ENCODE assay signal across 9 mouse cellular contexts in genomic region chr1:137901211-137901610, GRCm38 (mm10).
A peak's percentile ranks its signal among the peaks of the same experiment; 100 is the strongest.
DNase-seq lines count a peak whose midpoint lies in the region; ATAC-seq and TF ChIP-seq lines count a peak whose summit lies in the region.
"Had no signal": no experiment of that assay in that cellular context is flagged by ENCODE, and none has a peak within 500 bp of the region (broad histone marks: within the 10 kb centered on the region; RNA-seq: fewer than 3 reads in every experiment).

No protein-coding gene starts in this region.

- H3K9me3 ChIP-seq in forebrain, embryonic 11.5 days (ENCODE audit: control insufficient read depth, low read length): no peaks in the 10 kb centered on the region
- no peaks in the 10 kb centered on the region for H3K9me3 ChIP-seq in intestine, postnatal 0 days (ENCODE audit: control insufficient read depth)
- H3K9me3 ChIP-seq in neural tube, embryonic 12.5 days: no peaks in the 10 kb centered on the region

- peak overlapping the region; percentile 91 for H3K27ac ChIP-seq in layer of hippocampus, adult 2 months
- peak overlapping the region; percentile 96; the same call in 1 of the 2 replicates for H3K27ac ChIP-seq in forebrain, embryonic 11.5 days (ENCODE audit: low read depth, low read length)
- H3K27ac ChIP-seq in intestine, postnatal 0 days (ENCODE audit: low read depth, low read length): no peak overlapping the region
- H3K27ac ChIP-seq in neural tube, embryonic 12.5 days: peak overlapping the region; percentile 86; the same call in 1 of the 2 replicates

- peak overlapping the region; percentile 83 for H3K9ac ChIP-seq in forebrain, embryonic 11.5 days (ENCODE audit: low read length)
- H3K9ac ChIP-seq in intestine, postnatal 0 days (ENCODE audit: low read depth, low read length): no peak overlapping the region
- H3K9ac ChIP-seq in neural tube, embryonic 12.5 days: peak overlapping the region; percentile 69

- no peak for TF ChIP-seq CTCF in layer of hippocampus, adult 2 months (conservative IDR thresholded peaks at IDR 0.05)
- no peak for TF ChIP-seq CTCF in intestine, postnatal 0 days (IDR thresholded peaks at IDR 0.05; ENCODE audit: low read depth)

- DNase-seq in layer of hippocampus, adult 2 months (ENCODE audit: low spot score in 2 of 2): no peak
- no peak for DNase-seq in layer of hippocampus, adult 9-11 months
- DNase-seq in forebrain, embryonic 11.5 days (ENCODE audit: low spot score): no peak
- DNase-seq in adrenal gland, adult 18-20 months (ENCODE audit: low spot score in 2 of 2): no peak
- DNase-seq in spleen, adult 18-20 months: no peak
- DNase-seq in T-cell, adult 2 months (ENCODE audit: low spot score): no peak
- DNase-seq: kidney, adult 18-20 months had no signal

- H3K4me3 ChIP-seq in layer of hippocampus, adult 2 months: peak overlapping the region; percentile 65
- H3K4me3 ChIP-seq in forebrain, embryonic 11.5 days (ENCODE audit: low read depth, low read length): peak overlapping the region; percentile 72
- peak overlapping the region; percentile 50 for H3K4me3 ChIP-seq in intestine, postnatal 0 days (ENCODE audit: low read depth, low read length)
- H3K4me3 ChIP-seq in neural tube, embryonic 12.5 days: peak overlapping the region; percentile 66

- H3K27me3 ChIP-seq in forebrain, embryonic 11.5 days (ENCODE audit: control insufficient read depth, insufficient read depth, low read length): no peaks in the 10 kb centered on the region
- H3K27me3 ChIP-seq in intestine, postnatal 0 days (replicated peaks; ENCODE audit: control insufficient read depth, insufficient read depth, low read length): no peaks in the 10 kb centered on the region
- H3K27me3 ChIP-seq in neural tube, embryonic 12.5 days (replicated peaks): no peaks in the 10 kb centered on the region

- ATAC-seq in forebrain, embryonic 11.5 days (replicated peaks; ENCODE audit: low FRiP score): no peak
- no peak for ATAC-seq in intestine, postnatal 0 days
- ATAC-seq in neural tube, embryonic 12.5 days (ENCODE audit: low FRiP score, low read depth): no peak

- WGBS in forebrain, embryonic 11.5 days: 44% methylated on average over 5 of the region's 5 CpGs
- WGBS in intestine, postnatal 0 days: 63% methylated on average over 5 of the region's 5 CpGs
- 32% methylated on average over 5 of the region's 5 CpGs for WGBS in neural tube, embryonic 12.5 days

- H3K36me3 ChIP-seq in forebrain, embryonic 11.5 days (ENCODE audit: control insufficient read depth, insufficient read depth, low read length): no peaks in the 10 kb centered on the region
- H3K36me3 ChIP-seq in intestine, postnatal 0 days (ENCODE audit: control insufficient read depth, insufficient read depth): 0 out of 2 replicates have a peak, but pooled peaks cover 3% of the 10 kb centered on the region
- H3K36me3 ChIP-seq in neural tube, embryonic 12.5 days: no peaks in the 10 kb centered on the region

- peak overlapping the region; percentile 61 for H3K4me2 ChIP-seq in forebrain, embryonic 11.5 days (ENCODE audit: low read depth, low read length, severe bottlenecking)
- H3K4me2 ChIP-seq in intestine, postnatal 0 days (replicated peaks; ENCODE audit: low read depth): peak overlapping the region; percentile 73
- H3K4me2 ChIP-seq in neural tube, embryonic 12.5 days (replicated peaks): peak overlapping the region; percentile 63

- H3K4me1 ChIP-seq in forebrain, embryonic 11.5 days (replicated peaks; ENCODE audit: control insufficient read depth, insufficient read depth, low read length): peaks cover 12% of the 10 kb centered on the region; the same call in 1 of the 2 replicates
- H3K4me1 ChIP-seq in intestine, postnatal 0 days (replicated peaks; ENCODE audit: control insufficient read depth, insufficient read depth, low read length): no peaks in the 10 kb centered on the region
- peaks cover 19% of the 10 kb centered on the region for H3K4me1 ChIP-seq in neural tube, embryonic 12.5 days
